Mouse (Mus musculus) neural tube, embryonic 14.5 days (tissue): ENCODE measurements around the gene Gm49333. TPM values are rescaled to one million over a fixed set of nuclear protein-coding genes. Genes with fewer than 3 reads are reported as not detected.
A peak's percentile ranks its signal among the peaks of the same experiment; 100 is the strongest.

Experiments
- ATAC-seq: fragments of 200-750 bp; cut with Nextera tagmentation; 2 replicates; pipeline ENCODE4 v1.8.0; 2017; ENCODE audit warnings: low read depth, mild to moderate bottlenecking, moderate TSS enrichment, moderate library complexity
- H3K27ac ChIP-seq: fragments of 300-500 bp; sonication (generic); 2 replicates; pipeline ENCODE4 v1.5.1; 2014; ENCODE audit warnings: low read depth, mild to moderate bottlenecking, control low read depth, low read length, moderate library complexity, mixed read lengths
- H3K27me3 ChIP-seq: fragments of 300-500 bp; sonication (generic); 2 replicates; pipeline ENCODE4 v1.6.1; 2014; ENCODE audit warnings: low read length; ENCODE audit not compliant: control insufficient read depth, insufficient read depth
- H3K36me3 ChIP-seq: fragments of 300-500 bp; sonication (generic); 2 replicates; pipeline ENCODE4 v1.6.1; 2014; ENCODE audit warnings: low read length, mixed read lengths; ENCODE audit not compliant: control insufficient read depth, insufficient read depth
- H3K4me1 ChIP-seq: fragments of 300-500 bp; sonication (generic); 2 replicates; pipeline ENCODE4 v1.6.1; 2014; ENCODE audit warnings: low read length; ENCODE audit not compliant: control insufficient read depth, insufficient read depth
- H3K4me2 ChIP-seq: fragments of 300-500 bp; sonication (generic); 2 replicates; pipeline ENCODE4 v1.6.1; 2014; ENCODE audit warnings: mild to moderate bottlenecking, low read depth, low read length, control low read depth
- H3K4me3 ChIP-seq: fragments of 300-500 bp; sonication (generic); 2 replicates; pipeline ENCODE4 v1.5.1; 2014; ENCODE audit warnings: low read depth, low read length, control low read depth, mixed read lengths
- H3K9ac ChIP-seq: fragments of 300-500 bp; sonication (generic); replicated peaks from 2 replicates; pipeline ENCODE4 v1.6.1; 2014; ENCODE audit warnings: low read depth, mild to moderate bottlenecking, control low read depth, low read length, mixed read lengths
- H3K9me3 ChIP-seq: fragments of 300-500 bp; sonication (generic); 2 replicates; pipeline ENCODE4 v1.6.1; 2016; ENCODE audit warnings: low read length; ENCODE audit not compliant: control insufficient read depth
- WGBS: fragments of 180-500 bp; shearing (Covaris S2); extraction: QIAGEN DNeasy Blood & Tissue Kit; methylation state at CpG from one replicate; pipeline ENCODE4 v1.1.7; 2014; 5-methylcytosine and 5-hydroxymethylcytosine counted together
- polyA plus RNA-seq: library from polyadenylated mRNA; unstranded; fragments of >200 nt; fragmentation: Nextera tagmentation; extraction: Ambion mirVana; gene quantifications from 2 replicates; pipeline ENCODE4 v1.2.1, GENCODE M21; 2014

Gene Gm49333
- polyA plus RNA-seq, 1 experiment from 2014 or later = not detected

GRCm38 (mm10) chr16:20596687-20597441 lies 14.5 kb upstream of the Gm49333 start:
- Histone ChIP-seq H3K27me3 (peaks cover 10% of the 10 kb centered on the region), H3K4me1 (no peaks in the 10 kb centered on the region), H3K4me3 (no peak overlapping the region), H3K9ac (no peak overlapping the region), H3K4me2 (no peak overlapping the region), H3K27ac (no peak overlapping the region), H3K9me3 (no peaks in the 10 kb centered on the region), H3K36me3 (0 out of 2 replicates have a peak, but pooled peaks cover 3% of the 10 kb centered on the region)
- 77% methylated on average over 7 of the region's 7 CpGs for WGBS
- ATAC-seq = no peak

- no peak overlapping the region for H3K9ac ChIP-seq
- WGBS = 63% methylated on average over 5 of the region's 5 CpGs
- no peak for ATAC-seq
Measured at GRCm38 (mm10) chr16:20600511-20600910, 10.9 kb upstream of the Gm49333 start.

GRCm38 (mm10) chr16:20604705-20605104 lies 6.7 kb upstream of the Gm49333 start:
- H3K36me3 ChIP-seq = peaks cover 25% of the 10 kb centered on the region
- no peak overlapping the region for H3K27ac ChIP-seq
- ATAC-seq = peak; percentile 26; the same call in 1 of the 2 replicates
- peaks cover 6% of the 10 kb centered on the region for H3K4me1 ChIP-seq
- no peak overlapping the region for H3K4me3 ChIP-seq
- H3K9ac ChIP-seq = no peak overlapping the region
- H3K27me3 ChIP-seq = no peaks in the 10 kb centered on the region
- 53% methylated on average over 9 of the region's 9 CpGs for WGBS
- H3K9me3 ChIP-seq = no peaks in the 10 kb centered on the region
- no peak overlapping the region for H3K4me2 ChIP-seq

More at GRCm38 (mm10) chr16:20600511-20600910, 10.9 kb upstream of the Gm49333 start:
- Histone ChIP-seq H3K4me3 (no peak overlapping the region), H3K27me3 (no peaks in the 10 kb centered on the region), H3K9me3 (no peaks in the 10 kb centered on the region), H3K4me1 (no peaks in the 10 kb centered on the region), H3K4me2 (no peak overlapping the region), H3K27ac (no peak overlapping the region), H3K36me3 (peaks cover 13% of the 10 kb centered on the region)

- Histone ChIP-seq H3K36me3 (peaks cover 10% of the 10 kb centered on the region), H3K4me2 (peak overlapping the region; percentile 93), H3K27me3 (no peaks in the 10 kb centered on the region), H3K9ac (peak overlapping the region; percentile 76), H3K27ac (peak overlapping the region; percentile 83), H3K9me3 (no peaks in the 10 kb centered on the region), H3K4me1 (peaks cover 17% of the 10 kb centered on the region), H3K4me3 (peak overlapping the region; percentile 77)
- under 1% methylated on average over 28 of the region's 28 CpGs for WGBS
- ATAC-seq = peak; percentile 73
Measured at GRCm38 (mm10) chr16:20610501-20611356, 681 bp upstream of the Gm49333 start.

- no peaks in the 10 kb centered on the region for H3K36me3 ChIP-seq
- H3K9ac ChIP-seq = peak overlapping the region; percentile 78
- H3K4me2 ChIP-seq = peak overlapping the region; percentile 89
- H3K27me3 ChIP-seq = no peaks in the 10 kb centered on the region
- peaks cover 8% of the 10 kb centered on the region; the same call in 1 of the 2 replicates for H3K4me1 ChIP-seq
- H3K27ac ChIP-seq = peak overlapping the region; percentile 97
- WGBS = 1% methylated on average over 64 of the region's 83 CpGs
- no peaks in the 10 kb centered on the region for H3K9me3 ChIP-seq
- peak overlapping the region; percentile 78 for H3K4me3 ChIP-seq
- ATAC-seq = peak; percentile 36
Measured at GRCm38 (mm10) chr16:20619541-20620398, 8.4 kb downstream of the Gm49333 start.

- peak; percentile 3; the same call in 1 of the 2 replicates for ATAC-seq
- H3K27ac ChIP-seq = peak overlapping the region; percentile 97
- H3K27me3 ChIP-seq = no peaks in the 10 kb centered on the region
- peak overlapping the region; percentile 78 for H3K9ac ChIP-seq
- peaks cover 8% of the 10 kb centered on the region; the same call in 1 of the 2 replicates for H3K4me1 ChIP-seq
- no peaks in the 10 kb centered on the region for H3K36me3 ChIP-seq
- WGBS = 1% methylated on average over 9 of the region's 9 CpGs
- H3K9me3 ChIP-seq = no peaks in the 10 kb centered on the region
- H3K4me2 ChIP-seq = peak overlapping the region; percentile 89
- peak overlapping the region; percentile 78 for H3K4me3 ChIP-seq
Measured at GRCm38 (mm10) chr16:20620399-20620735, 9.0 kb downstream of the Gm49333 start.

GRCm38 (mm10) chr16:20620751-20621190 lies 9.4 kb downstream of the Gm49333 start:
- peak overlapping the region; percentile 78 for H3K4me3 ChIP-seq
- H3K4me2 ChIP-seq = peak overlapping the region; percentile 89
- peak overlapping the region; percentile 78 for H3K9ac ChIP-seq
- 1% methylated on average over 32 of the region's 32 CpGs for WGBS
- H3K36me3 ChIP-seq = no peaks in the 10 kb centered on the region
- H3K9me3 ChIP-seq = no peaks in the 10 kb centered on the region
- H3K27me3 ChIP-seq = no peaks in the 10 kb centered on the region
- H3K27ac ChIP-seq = peak overlapping the region; percentile 97
- ATAC-seq = peak; percentile 18; the same call in 1 of the 2 replicates
- peaks cover 8% of the 10 kb centered on the region; the same call in 1 of the 2 replicates for H3K4me1 ChIP-seq

GRCm38 (mm10) chr16:20621191-20621990 lies 10.0 kb downstream of the Gm49333 start, which contains the start of gene Camk2n2:
Gene Camk2n2, minus strand, starts transcription at chr16:20621287.
- Histone ChIP-seq H3K27ac (peak within 1 kb of the TSS; percentile 97), H3K36me3 (no peaks in the 10 kb centered on the region), H3K27me3 (no peaks in the 10 kb centered on the region), H3K4me2 (peak within 1 kb of the TSS; percentile 89), H3K9ac (peak within 1 kb of the TSS; percentile 78), H3K9me3 (no peaks in the 10 kb centered on the region), H3K4me3 (peak within 1 kb of the TSS; percentile 78), H3K4me1 (peaks cover 8% of the 10 kb centered on the region; the same call in 1 of the 2 replicates)
- WGBS = 1% methylated on average over 63 of the region's 92 CpGs
- peak; percentile 44 for ATAC-seq
